Mouse (Mus musculus): ENCODE data around the gene Uhrf1bp1l.

Gene Uhrf1bp1l

GRCm38 (mm10) chr10:89855251-89855875, 110.6 kb downstream of the Uhrf1bp1l start:
- DNase-seq (ENCODE audit: low spot score), result no peak

- DNase-seq (ENCODE audit: low spot score), result no peak
Observed at GRCm38 (mm10) chr10:89856286-89856685, 111.5 kb downstream of the Uhrf1bp1l start.

- no peak for DNase-seq (ENCODE audit: low spot score)
Observed at GRCm38 (mm10) chr10:89868211-89868610, 123.4 kb downstream of the Uhrf1bp1l start.

GRCm38 (mm10) chr10:89868836-89869235, 124.0 kb downstream of the Uhrf1bp1l start:
- DNase-seq (ENCODE audit: low spot score), result no peak

Measured in spleen, adult 12 weeks (tissue).